Mouse (Mus musculus) spleen, adult 2 months (tissue): Measurements from ENCODE around the gene Rab3gap1. TPM values are rescaled to one million over a fixed set of nuclear protein-coding genes. Genes with fewer than 3 reads are reported as not detected.

Experiments used
- DNase-seq, 2 experiments: peaks; one replicate each; pipeline versions ENCODE4 v3.0.0 to v3.0.0-alpha.2; 2012 to 2021; ENCODE audit warnings: low spot score in 2 of 2, low read depth in 1 of 2
- H3K27ac ChIP-seq: fragments of 200-500 bp; 2 replicates; pipeline ENCODE4 v1.5.1; 2012; ENCODE audit warnings: low read length, inconsistent platforms; ENCODE audit not compliant: insufficient read depth
- H3K27me3 ChIP-seq: fragments of 200-500 bp; 2 replicates; pipeline ENCODE4 v1.6.1; 2012; ENCODE audit warnings: mild to moderate bottlenecking, moderate library complexity, low read length, inconsistent platforms; ENCODE audit not compliant: control insufficient read depth, insufficient read depth
- H3K36me3 ChIP-seq: fragments of 200-500 bp; 2 replicates; pipeline ENCODE4 v1.6.1; 2012; ENCODE audit warnings: mild to moderate bottlenecking, low read length, inconsistent platforms; ENCODE audit not compliant: control insufficient read depth, insufficient read depth
- H3K4me1 ChIP-seq: fragments of 200-500 bp; 2 replicates; pipeline ENCODE4 v1.6.1; 2011; ENCODE audit warnings: inconsistent platforms; ENCODE audit not compliant: control insufficient read depth, insufficient read depth, insufficient read length
- H3K4me3 ChIP-seq: fragments of 200-500 bp; 2 replicates; pipeline ENCODE4 v1.5.1; 2011; ENCODE audit warnings: mild to moderate bottlenecking, inconsistent platforms; ENCODE audit not compliant: insufficient read depth, insufficient read length; ENCODE audit errors: extremely low read depth
- CTCF ChIP-seq: fragments of 200-500 bp; IDR thresholded peaks from 2 replicates; pipeline ENCODE4 v1.5.1; 2011; ENCODE audit warnings: mild to moderate bottlenecking, inconsistent platforms; ENCODE audit not compliant: insufficient read depth, insufficient read length, insufficient replicate concordance; ENCODE audit errors: extremely low read depth
- POLR2A ChIP-seq: fragments of 200-500 bp; IDR thresholded peaks from 2 replicates; pipeline ENCODE4 v1.6.1; 2011; ENCODE audit warnings: low read depth, low read length, inconsistent platforms
- WGBS: fragments of 180-500 bp; shearing (Covaris S2); methylation state at CpG from one replicate; pipeline ENCODE4 v1.1.7; 2018; 5-methylcytosine and 5-hydroxymethylcytosine counted together
- polyA plus RNA-seq: library from polyadenylated mRNA; depleted of rRNA; stranded (reverse); fragments of >200 nt; gene quantifications from 2 replicates; pipeline ENCODE4 v1.2.3, GENCODE M21; 2012; rRNA removed

The Rab3gap1 gene
- polyA plus RNA-seq, 1 experiment = 17.7 TPM

- Histone ChIP-seq H3K4me1 (0 out of 2 replicates have a peak, but pooled peaks cover 3% of the 10 kb centered on the region), H3K27me3 (no peaks in the 10 kb centered on the region), H3K36me3 (no peaks in the 10 kb centered on the region), H3K4me3 (no peak overlapping the region), H3K27ac (no peak overlapping the region)
- 80% methylated on average over 4 of the region's 4 CpGs for WGBS
- no peak for TF ChIP-seq CTCF
- TF ChIP-seq POLR2A = no peak
- DNase-seq = no peak
Measured at GRCm38 (mm10) chr1:127989387-127989786, 120.8 kb downstream of the Rab3gap1 start.

DNA sequence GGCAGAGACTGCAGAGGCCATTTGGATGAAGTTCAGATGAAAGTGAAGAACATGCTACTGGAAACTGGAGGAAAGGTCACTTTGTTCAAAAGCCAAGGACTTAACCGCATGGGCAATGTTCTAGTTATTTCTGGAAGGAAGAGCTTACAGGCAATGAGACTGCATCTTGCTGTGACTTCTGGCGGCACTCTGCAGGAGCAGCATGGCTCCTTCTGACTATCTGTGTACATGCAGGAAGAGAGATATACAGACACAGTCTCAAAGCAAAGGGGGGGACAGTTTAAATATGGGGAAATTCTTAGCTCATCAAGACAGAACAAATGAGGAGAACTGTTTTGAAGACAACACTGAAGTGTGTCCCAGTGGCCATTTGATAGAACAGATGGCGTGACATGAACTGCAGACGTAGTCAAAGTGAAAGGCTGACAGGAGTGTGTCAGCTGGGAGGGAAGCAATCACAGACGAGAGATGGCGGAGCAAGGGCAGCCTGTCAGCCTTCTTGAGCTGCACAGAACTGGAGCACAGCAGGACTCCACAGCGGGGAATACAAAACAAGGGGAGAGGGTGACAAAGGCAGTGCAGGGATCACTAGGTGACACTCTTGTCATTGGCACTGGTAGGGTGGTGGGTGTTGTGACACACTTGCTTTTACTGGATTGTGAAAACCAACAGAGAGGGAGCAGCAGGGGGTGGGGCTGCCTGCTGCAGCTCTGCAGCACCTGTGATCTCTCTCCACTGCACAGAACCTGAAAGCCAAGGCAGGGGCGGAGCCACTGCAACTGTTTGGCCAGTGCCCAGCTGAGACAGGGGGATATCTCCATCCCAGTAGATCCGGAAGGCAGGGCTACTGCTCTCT lies 121.5 kb downstream of the Rab3gap1 start:
- no peaks in the 10 kb centered on the region for H3K27me3 ChIP-seq
- no peak for DNase-seq
- H3K27ac ChIP-seq = no peak overlapping the region
- 0 out of 2 replicates have a peak, but pooled peaks cover 3% of the 10 kb centered on the region for H3K4me1 ChIP-seq
- no peaks in the 10 kb centered on the region for H3K36me3 ChIP-seq
- H3K4me3 ChIP-seq = no peak overlapping the region
- WGBS = 89% methylated on average over 9 of the region's 9 CpGs
- TF ChIP-seq POLR2A (no peak), CTCF (no peak)

Other genes starting within 250 kb of the Rab3gap1 start
- 10.6 and 17.5 TPM in 2 replicates for gene Tmem163, start 189.2 kb upstream of the Rab3gap1 start, polyA plus RNA-seq
- gene Acmsd, start 139.4 kb upstream of the Rab3gap1 start, polyA plus RNA-seq = 0.26 and 0.43 TPM in 2 replicates
- 18.7 and 19.5 TPM in 2 replicates for gene Ccnt2, start 94.6 kb upstream of the Rab3gap1 start, polyA plus RNA-seq
- gene Map3k19, start 13.7 kb upstream of the Rab3gap1 start, polyA plus RNA-seq = 1.2 and 2.1 TPM in 2 replicates
- gene Zranb3, start 234.3 kb downstream of the Rab3gap1 start, polyA plus RNA-seq = 0.97 and 1.1 TPM in 2 replicates
- gene R3hdm1, start 234.5 kb downstream of the Rab3gap1 start, polyA plus RNA-seq = 43.1 and 45.4 TPM in 2 replicates